In genomic region chr5:135956300-135957206, GRCm38 (mm10) we compare ENCODE assay signal across 8 mouse cellular contexts. TPM values are rescaled to one million over a fixed set of nuclear protein-coding genes. Genes with fewer than 3 reads are reported as not detected.
A peak's percentile ranks its signal among the peaks of the same experiment; 100 is the strongest.
DNase-seq lines count a peak whose midpoint lies in the region; ATAC-seq and TF ChIP-seq lines count a peak whose summit lies in the region.

No protein-coding gene starts in this region.

- 77% methylated on average over 9 of the region's 9 CpGs for WGBS in lung, embryonic 14.5 days
- WGBS in embryonic facial prominence, embryonic 15.5 days, result 77% methylated on average over 9 of the region's 9 CpGs
- WGBS in limb, embryonic 11.5 days, result 85% methylated on average over 9 of the region's 9 CpGs
- 80% methylated on average over 9 of the region's 9 CpGs for WGBS in small intestine, adult 2 months

- TF ChIP-seq CTCF in lung, embryonic 14.5 days (IDR thresholded peaks at IDR 0.05; ENCODE audit: low read depth), result no peak
- no peak for TF ChIP-seq CTCF in small intestine, adult 2 months (IDR thresholded peaks at IDR 0.05; ENCODE audit: extremely low read depth, insufficient read length, insufficient replicate concordance, low read depth, low read length)

- intact Hi-C loops in left cerebral cortex, postnatal 4 days (cut with DNase I), result no loop called here

- no peak for TF ChIP-seq POLR2A in small intestine, adult 2 months (IDR thresholded peaks at IDR 0.05; ENCODE audit: low read depth, low read length)

- H3K9me3 ChIP-seq in lung, embryonic 14.5 days (ENCODE audit: low read depth, low read length), result no peaks in the 10 kb centered on the region
- no peaks in the 10 kb centered on the region for H3K9me3 ChIP-seq in embryonic facial prominence, embryonic 15.5 days (replicated peaks)
- H3K9me3 ChIP-seq in limb, embryonic 11.5 days (ENCODE audit: control insufficient read depth, low read length), result no peaks in the 10 kb centered on the region

- peak overlapping the region; percentile 35; the same call in 1 of the 2 replicates for H3K9ac ChIP-seq in lung, embryonic 14.5 days
- no peak overlapping the region for H3K9ac ChIP-seq in embryonic facial prominence, embryonic 15.5 days
- H3K9ac ChIP-seq in limb, embryonic 11.5 days (ENCODE audit: low read length), result no peak overlapping the region

- peak overlapping the region; percentile 87 for H3K27ac ChIP-seq in lung, embryonic 14.5 days (ENCODE audit: low read depth)
- H3K27ac ChIP-seq in embryonic facial prominence, embryonic 15.5 days (replicated peaks), result peak overlapping the region; percentile 92
- H3K27ac ChIP-seq in limb, embryonic 11.5 days (replicated peaks; ENCODE audit: low read depth, low read length), result peak overlapping the region; percentile 44
- H3K27ac ChIP-seq in small intestine, adult 2 months (ENCODE audit: insufficient read depth, low read depth, low read length), result peak overlapping the region; percentile 92

- ATAC-seq in lung, embryonic 14.5 days (ENCODE audit: insufficient read depth), result no peak
- ATAC-seq in embryonic facial prominence, embryonic 15.5 days (ENCODE audit: insufficient number of reproducible peaks, low FRiP score, low TSS enrichment, low read depth), result no peak
- no peak for ATAC-seq in limb, embryonic 11.5 days (ENCODE audit: insufficient number of reproducible peaks, low FRiP score, low TSS enrichment, low read depth)

- peak overlapping the region; percentile 32; the same call in 1 of the 2 replicates for H3K4me3 ChIP-seq in lung, embryonic 14.5 days (ENCODE audit: low read depth, low read length)
- peak overlapping the region; percentile 41 for H3K4me3 ChIP-seq in embryonic facial prominence, embryonic 15.5 days (replicated peaks)
- no peak overlapping the region for H3K4me3 ChIP-seq in limb, embryonic 11.5 days (ENCODE audit: low read depth, low read length)
- H3K4me3 ChIP-seq in small intestine, adult 2 months (ENCODE audit: low read depth, low read length), result no peak overlapping the region; the same call in 1 of the 2 replicates

- H3K4me2 ChIP-seq in lung, embryonic 14.5 days, result peak overlapping the region; percentile 61
- peak overlapping the region; percentile 52 for H3K4me2 ChIP-seq in embryonic facial prominence, embryonic 15.5 days (replicated peaks)
- H3K4me2 ChIP-seq in limb, embryonic 11.5 days (ENCODE audit: low read depth, severe bottlenecking), result peak overlapping the region; percentile 20; the same call in 1 of the 2 replicates

- no peak for DNase-seq in lung, embryonic 14.5 days
- DNase-seq in lung, postnatal 4 days, result no peak
- DNase-seq in limb, embryonic 11.5 days (ENCODE audit: low spot score), result no peak
- DNase-seq in frontal cortex, postnatal 36 days (ENCODE audit: low spot score in 2 of 2), result no peak
- no peak for DNase-seq in right cerebral cortex, adult 18-20 months
- DNase-seq in left cerebral cortex, postnatal 4 days, result no peak

- H3K4me1 ChIP-seq in lung, embryonic 14.5 days (ENCODE audit: insufficient read depth), result peaks cover 7% of the 10 kb centered on the region
- peaks cover 6% of the 10 kb centered on the region for H3K4me1 ChIP-seq in embryonic facial prominence, embryonic 15.5 days
- H3K4me1 ChIP-seq in limb, embryonic 11.5 days (ENCODE audit: control insufficient read depth, insufficient read depth, low read length), result peaks cover 4% of the 10 kb centered on the region; the same call in 1 of the 2 replicates
- peaks cover 11% of the 10 kb centered on the region for H3K4me1 ChIP-seq in small intestine, adult 2 months (ENCODE audit: control insufficient read depth, insufficient read depth, insufficient read length, low read length)

- H3K36me3 ChIP-seq in lung, embryonic 14.5 days (ENCODE audit: insufficient read depth), result no peaks in the 10 kb centered on the region
- no peaks in the 10 kb centered on the region for H3K36me3 ChIP-seq in embryonic facial prominence, embryonic 15.5 days
- H3K36me3 ChIP-seq in limb, embryonic 11.5 days (ENCODE audit: control insufficient read depth, insufficient read depth, low read length), result no peaks in the 10 kb centered on the region
- no peaks in the 10 kb centered on the region for H3K36me3 ChIP-seq in small intestine, adult 2 months (ENCODE audit: control insufficient read depth, insufficient read depth, low read length)

- H3K27me3 ChIP-seq in lung, embryonic 14.5 days (ENCODE audit: insufficient read depth, low read length), result no peaks in the 10 kb centered on the region
- no peaks in the 10 kb centered on the region for H3K27me3 ChIP-seq in embryonic facial prominence, embryonic 15.5 days
- no peaks in the 10 kb centered on the region for H3K27me3 ChIP-seq in limb, embryonic 11.5 days (ENCODE audit: control insufficient read depth, insufficient read depth, low read length)
- H3K27me3 ChIP-seq in small intestine, adult 2 months (ENCODE audit: control insufficient read depth, insufficient read depth, low read length), result no peaks in the 10 kb centered on the region

RNA-seq across cellular contexts. Expression of gene Ssc4d, which starts 17.8 kb away (rescaled TPM):
- 3.2 and 3.8 TPM in 2 replicates for polyA plus RNA-seq in lung, embryonic 14.5 days (2014; fragmentation: Nextera tagmentation; extraction: Ambion mirVana)
- polyA plus RNA-seq in embryonic facial prominence, embryonic 15.5 days (2015; fragmentation: Nextera tagmentation; extraction: Ambion mirVana), result 2.8 and 3.4 TPM in 2 replicates
- 4.6 and 5.7 TPM in 2 replicates for polyA plus RNA-seq in limb, embryonic 11.5 days (2014; fragmentation: Nextera tagmentation; extraction: Ambion mirVana)
- polyA plus RNA-seq in small intestine, adult 2 months (2012; rRNA removed), result 3.6 and 3.9 TPM in 2 replicates
- total RNA-seq in left cerebral cortex, postnatal 4 days (2021), result 1 to 10 TPM; 2.0 to 2.7 TPM

RNA-seq across cellular contexts. Expression of gene Ywhag, which starts 22.1 kb away (rescaled TPM):
- polyA plus RNA-seq in lung, embryonic 14.5 days (2014; fragmentation: Nextera tagmentation; extraction: Ambion mirVana), result 74.7 and 79.0 TPM in 2 replicates
- 149 and 156 TPM in 2 replicates for polyA plus RNA-seq in embryonic facial prominence, embryonic 15.5 days (2015; fragmentation: Nextera tagmentation; extraction: Ambion mirVana)
- 98.2 and 105 TPM in 2 replicates for polyA plus RNA-seq in limb, embryonic 11.5 days (2014; fragmentation: Nextera tagmentation; extraction: Ambion mirVana)
- 21.2 and 27.3 TPM in 2 replicates for polyA plus RNA-seq in small intestine, adult 2 months (2012; rRNA removed)
- 1,000 to 10,000 TPM; 1,399 to 1,485 TPM for total RNA-seq in left cerebral cortex, postnatal 4 days (2021)

RNA-seq across cellular contexts. Expression of gene Zp3, which starts 23.3 kb away (rescaled TPM):
- polyA plus RNA-seq in lung, embryonic 14.5 days (2014; fragmentation: Nextera tagmentation; extraction: Ambion mirVana), result not detected in 2 replicates
- 0.40 and 0.83 TPM in 2 replicates for polyA plus RNA-seq in embryonic facial prominence, embryonic 15.5 days (2015; fragmentation: Nextera tagmentation; extraction: Ambion mirVana)
- polyA plus RNA-seq in limb, embryonic 11.5 days (2014; fragmentation: Nextera tagmentation; extraction: Ambion mirVana), result not detected in 2 replicates
- not detected in 2 replicates for polyA plus RNA-seq in small intestine, adult 2 months (2012; rRNA removed)
- total RNA-seq in left cerebral cortex, postnatal 4 days (2021), result not detected

RNA-seq across cellular contexts. Expression of gene Dtx2, which starts 38.0 kb away (rescaled TPM):
- polyA plus RNA-seq in lung, embryonic 14.5 days (2014; fragmentation: Nextera tagmentation; extraction: Ambion mirVana), result 21.4 and 24.4 TPM in 2 replicates
- 35.0 and 36.5 TPM in 2 replicates for polyA plus RNA-seq in embryonic facial prominence, embryonic 15.5 days (2015; fragmentation: Nextera tagmentation; extraction: Ambion mirVana)
- 32.3 and 33.8 TPM in 2 replicates for polyA plus RNA-seq in limb, embryonic 11.5 days (2014; fragmentation: Nextera tagmentation; extraction: Ambion mirVana)
- polyA plus RNA-seq in small intestine, adult 2 months (2012; rRNA removed), result 8.7 and 17.6 TPM in 2 replicates
- 10 to 100 TPM; 13.8 to 14.4 TPM for total RNA-seq in left cerebral cortex, postnatal 4 days (2021)

Comparison
In these comparisons a context has a peak if more than half of its experiments do, and no peak if none do; other contexts are left out.
1. H3K4me3 ChIP-seq: peak in lung, embryonic 14.5 days (single experiment) and embryonic facial prominence, embryonic 15.5 days (single experiment); none in limb, embryonic 11.5 days (single experiment) and small intestine, adult 2 months (single experiment).
2. Peak in every context shown above with its lines, with median percentiles within 50 percentile points of each other: H3K27ac ChIP-seq and H3K4me2 ChIP-seq.